Mouse (Mus musculus): ENCODE results near the gene Zfp964.
"Not testable (repeated sequence)": the region's sequence is repeated elsewhere in the genome, so short reads cannot be mapped to it uniquely, and the experiment has no call there.

Zfp964 gene

GRCm38 (mm10) chr8:69654358-69654981, at the start of gene Zfp964:
Gene Zfp964 (plus strand): TSS chr8:69654479.
- peak; percentile 93 for DNase-seq (ENCODE audit: low spot score)

DNA sequence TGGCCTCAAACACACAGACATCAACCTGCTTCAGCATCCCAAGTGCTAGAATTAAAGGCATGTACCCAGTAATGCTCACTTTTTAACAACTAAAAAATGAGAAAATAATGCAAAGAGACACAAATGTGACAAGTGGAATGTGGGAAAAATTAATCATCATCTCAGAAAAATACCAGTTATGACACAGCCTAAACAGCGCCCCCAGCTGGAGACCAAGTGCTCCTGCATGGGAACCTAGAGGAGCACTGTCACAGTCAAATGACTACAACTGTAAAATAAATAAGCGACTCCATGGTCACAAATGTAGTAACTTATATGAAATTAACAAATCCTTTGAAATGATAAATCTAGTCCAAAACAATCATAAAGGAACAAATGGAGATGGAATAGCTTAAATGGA, 39.6 kb upstream of the Zfp964 start:
- DNase-seq (ENCODE audit: low spot score) = no peak

DNA sequence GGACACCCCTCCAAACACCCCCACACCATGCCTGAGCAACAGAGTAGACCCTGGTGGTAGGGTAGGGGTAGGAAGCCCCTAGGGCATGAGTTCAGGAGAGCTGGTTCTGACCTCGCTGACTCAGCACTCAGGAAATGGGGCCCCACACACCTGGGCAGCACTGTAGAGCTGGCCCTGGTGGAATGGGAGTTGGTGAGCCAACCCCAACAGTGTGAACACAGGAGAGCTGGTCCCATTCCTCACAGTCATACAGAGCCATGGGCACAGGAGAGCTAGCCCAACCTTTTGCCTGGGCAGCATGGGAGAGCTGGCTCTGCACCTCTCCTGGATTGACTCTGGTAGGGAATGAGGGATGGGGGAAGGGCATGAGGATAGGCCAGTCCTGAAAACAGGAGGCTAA, 36.2 kb upstream of the Zfp964 start:
- DNase-seq (ENCODE audit: low spot score) = no peak

DNA sequence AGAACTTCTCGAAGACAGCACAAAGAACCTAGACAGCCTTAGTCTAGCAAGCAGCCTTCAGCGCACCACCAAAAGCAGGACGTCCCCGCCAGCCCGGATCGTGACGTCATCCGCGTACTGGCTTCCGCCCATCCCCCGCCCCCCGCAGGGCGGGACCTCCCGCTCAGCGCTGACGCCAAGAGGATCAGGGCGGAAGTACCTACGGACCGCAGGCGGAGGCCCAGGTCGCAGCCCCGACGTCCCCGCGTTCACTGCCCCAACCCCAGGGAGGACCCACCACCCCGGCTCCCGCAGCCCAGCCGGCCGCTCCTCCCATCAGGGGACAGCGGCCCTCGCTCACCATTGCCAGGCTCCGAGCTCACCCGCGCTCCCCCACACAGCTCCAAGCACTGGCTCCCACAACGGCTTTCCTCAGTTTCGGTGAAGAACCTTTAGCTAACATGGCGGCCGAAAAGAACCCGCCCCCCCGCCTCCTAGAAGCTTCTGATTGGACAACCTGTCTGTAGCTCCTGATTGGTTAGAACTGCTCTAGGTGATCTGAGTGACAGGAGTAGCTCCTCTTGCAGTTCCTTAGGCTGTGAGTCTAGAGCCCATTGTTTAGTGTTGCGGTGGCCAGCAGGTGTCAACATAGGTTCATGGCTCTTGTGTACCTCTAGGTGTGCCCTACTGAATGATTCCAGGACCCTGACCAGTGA, 29.0 kb upstream of the Zfp964 start, which contains the start of gene Zfp868:
TSS of gene Zfp868 (minus strand) at position 454 of the 695 bp plus-strand sequence.
- DNase-seq (ENCODE audit: low spot score) = peak; percentile 99

- DNase-seq (ENCODE audit: low spot score) = no peak
Observed at GRCm38 (mm10) chr8:69653808-69654357, 396 bp upstream of the Zfp964 start.

- DNase-seq (ENCODE audit: low spot score) = no peak
Observed at GRCm38 (mm10) chr8:69661294-69661693, 7.0 kb downstream of the Zfp964 start.

DNA sequence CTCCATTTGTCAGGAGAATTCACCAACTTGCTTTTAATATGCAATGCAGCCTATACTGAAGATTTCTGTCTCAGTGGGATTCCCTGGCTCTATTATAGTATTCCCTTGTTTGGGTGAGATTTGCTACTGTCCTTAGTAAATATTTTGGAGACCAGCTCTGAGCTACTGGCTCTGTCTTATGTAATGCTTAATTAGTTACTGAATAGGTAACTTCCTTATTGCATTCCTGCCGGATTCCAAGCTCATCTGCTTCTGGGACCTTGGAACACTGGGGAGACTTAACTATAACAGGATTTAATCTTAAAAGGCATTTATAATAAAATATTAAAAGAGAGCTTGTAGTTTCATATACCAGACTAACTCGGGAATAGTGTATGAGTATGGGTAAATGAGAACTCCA, 10.8 kb downstream of the Zfp964 start:
- not testable (repeated sequence) for DNase-seq (ENCODE audit: low spot score)

DNA sequence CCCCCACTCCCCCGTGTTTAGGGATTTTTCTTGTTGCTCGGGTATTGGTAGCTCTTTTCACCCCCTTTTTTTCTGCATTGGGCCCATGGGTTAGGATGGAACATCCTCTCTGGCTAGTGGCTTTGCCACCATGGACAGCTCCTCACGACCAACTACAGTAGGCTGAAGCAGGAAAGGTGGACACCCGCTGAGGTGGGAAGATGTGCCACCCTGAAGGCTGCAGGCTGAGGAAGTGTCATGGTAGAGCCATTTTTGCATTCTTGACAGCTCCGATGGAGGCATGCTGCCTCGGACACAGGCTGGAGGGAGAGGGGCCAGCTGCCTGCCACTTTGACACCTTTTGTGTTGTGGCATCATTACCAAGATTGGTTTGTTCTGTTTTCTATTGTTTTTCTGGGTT, 47.5 kb downstream of the Zfp964 start:
- DNase-seq (ENCODE audit: low spot score) = no peak

GRCm38 (mm10) chr8:69710624-69711023, 56.3 kb downstream of the Zfp964 start, which contains the start of gene Zfp869:
Gene Zfp869 (minus strand): TSS chr8:69710724.
- DNase-seq (ENCODE audit: low spot score) = not testable (repeated sequence)

GRCm38 (mm10) chr8:69713516-69713915, 59.2 kb downstream of the Zfp964 start:
- DNase-seq (ENCODE audit: low spot score) = no peak

- DNase-seq (ENCODE audit: low spot score) = peak; percentile 28
Observed at GRCm38 (mm10) chr8:69715366-69715765, 61.1 kb downstream of the Zfp964 start.

All from adipocyte (in vitro differentiated cells).